Mouse (Mus musculus): Measurements from ENCODE around the gene Smim17. TPM values are rescaled to one million over a fixed set of nuclear protein-coding genes. Genes with fewer than 3 reads are reported as not detected.
A peak's percentile ranks its signal among the peaks of the same experiment; 100 is the strongest.
"Not testable (repeated sequence)": the region's sequence is repeated elsewhere in the genome, so short reads cannot be mapped to it uniquely, and the experiment has no call there.

Smim17 gene
- total RNA-seq (2021), result 10 to 100 TPM; 18.4 to 22.0 TPM

GRCm38 (mm10) chr7:6397996-6398975 is at the start of gene Smim17:
Smim17 (plus strand) TSS chr7:6398715.
- DNase-seq (ENCODE audit: extremely low spot score in 1 of 2, low spot score in 1 of 2), result peak; percentile 55 to 58

GRCm38 (mm10) chr7:6358121-6358520 is 40.4 kb upstream of the Smim17 start:
- no peak for DNase-seq (ENCODE audit: extremely low spot score in 1 of 2, low spot score in 1 of 2)

- peak in 1 of 2 experiments; percentile 13 for DNase-seq (ENCODE audit: extremely low spot score in 1 of 2, low spot score in 1 of 2)
Observed at GRCm38 (mm10) chr7:6358937-6359590, 39.5 kb upstream of the Smim17 start.

GRCm38 (mm10) chr7:6360477-6361060 is 37.9 kb upstream of the Smim17 start:
- no peak for DNase-seq (ENCODE audit: extremely low spot score in 1 of 2, low spot score in 1 of 2)

GRCm38 (mm10) chr7:6361756-6362155 is 36.8 kb upstream of the Smim17 start:
- DNase-seq (ENCODE audit: extremely low spot score in 1 of 2, low spot score in 1 of 2), result no peak

- peak; percentile 84 to 88 for DNase-seq (ENCODE audit: extremely low spot score in 1 of 2, low spot score in 1 of 2)
Observed at GRCm38 (mm10) chr7:6362268-6363046, 36.1 kb upstream of the Smim17 start.

GRCm38 (mm10) chr7:6363047-6363488 is 35.4 kb upstream of the Smim17 start, which contains the start of gene Zfp78:
Zfp78 (plus strand) TSS chr7:6363280.
- peak; percentile 69 to 76 for DNase-seq (ENCODE audit: extremely low spot score in 1 of 2, low spot score in 1 of 2)

GRCm38 (mm10) chr7:6364761-6365160 is 33.8 kb upstream of the Smim17 start:
- no peak for DNase-seq (ENCODE audit: extremely low spot score in 1 of 2, low spot score in 1 of 2)

- DNase-seq (ENCODE audit: extremely low spot score in 1 of 2, low spot score in 1 of 2), result no peak
Observed at GRCm38 (mm10) chr7:6367185-6367584, 31.3 kb upstream of the Smim17 start.

- not testable (repeated sequence) for DNase-seq (ENCODE audit: extremely low spot score in 1 of 2, low spot score in 1 of 2)
Observed at GRCm38 (mm10) chr7:6368146-6368545, 30.4 kb upstream of the Smim17 start.

- DNase-seq (ENCODE audit: extremely low spot score in 1 of 2, low spot score in 1 of 2), result no peak
Observed at GRCm38 (mm10) chr7:6369460-6369859, 29.1 kb upstream of the Smim17 start.

GRCm38 (mm10) chr7:6372993-6373392 is 25.5 kb upstream of the Smim17 start:
- DNase-seq (ENCODE audit: extremely low spot score in 1 of 2, low spot score in 1 of 2), result no peak

- DNase-seq (ENCODE audit: extremely low spot score in 1 of 2, low spot score in 1 of 2), result no peak
Observed at GRCm38 (mm10) chr7:6378441-6378840, 20.1 kb upstream of the Smim17 start.

GRCm38 (mm10) chr7:6381431-6381830 is 17.1 kb upstream of the Smim17 start:
- no peak for DNase-seq (ENCODE audit: extremely low spot score in 1 of 2, low spot score in 1 of 2)

- peak; percentile 82 for DNase-seq (ENCODE audit: extremely low spot score in 1 of 2, low spot score in 1 of 2)
Observed at GRCm38 (mm10) chr7:6383044-6383455, 15.5 kb upstream of the Smim17 start, which contains the start of gene Zfp28. Zfp28 (plus strand) TSS chr7:6383295.

GRCm38 (mm10) chr7:6384011-6384410 is 14.5 kb upstream of the Smim17 start:
- no peak for DNase-seq (ENCODE audit: extremely low spot score in 1 of 2, low spot score in 1 of 2)

- no peak for DNase-seq (ENCODE audit: extremely low spot score in 1 of 2, low spot score in 1 of 2)
Observed at GRCm38 (mm10) chr7:6386995-6387394, 11.5 kb upstream of the Smim17 start.

GRCm38 (mm10) chr7:6388971-6389370 is 9.5 kb upstream of the Smim17 start:
- no peak for DNase-seq (ENCODE audit: extremely low spot score in 1 of 2, low spot score in 1 of 2)

- no peak for DNase-seq (ENCODE audit: extremely low spot score in 1 of 2, low spot score in 1 of 2)
Observed at GRCm38 (mm10) chr7:6389449-6389848, 9.1 kb upstream of the Smim17 start.

GRCm38 (mm10) chr7:6410043-6410442 is 11.5 kb downstream of the Smim17 start, which contains the start of gene Gm20715:
Gm20715 (plus strand) TSS chr7:6410277.
- DNase-seq (ENCODE audit: extremely low spot score in 1 of 2, low spot score in 1 of 2), result peak; percentile 51 to 79

Measured in layer of hippocampus, postnatal 25 days (tissue).